Mouse (Mus musculus) kidney, adult 10 weeks (tissue): Measurements from ENCODE around the gene Gm1527. TPM values are rescaled to one million over a fixed set of nuclear protein-coding genes. Genes with fewer than 3 reads are reported as not detected.

Experiments
- polyA plus RNA-seq: library from polyadenylated mRNA; stranded (reverse); fragments of 350-450 nt; fragmentation: Illumina TruSeq; extraction: RNeasy Lipid Tissue Mini Kit (QIAGEN cat#74804); gene quantifications from one replicate; pipeline ENCODE4 v1.2.3, GENCODE M21; 2014; ENCODE audit warnings: low read depth, low replicate concordance

Gm1527 gene
- not detected for polyA plus RNA-seq

DNA sequence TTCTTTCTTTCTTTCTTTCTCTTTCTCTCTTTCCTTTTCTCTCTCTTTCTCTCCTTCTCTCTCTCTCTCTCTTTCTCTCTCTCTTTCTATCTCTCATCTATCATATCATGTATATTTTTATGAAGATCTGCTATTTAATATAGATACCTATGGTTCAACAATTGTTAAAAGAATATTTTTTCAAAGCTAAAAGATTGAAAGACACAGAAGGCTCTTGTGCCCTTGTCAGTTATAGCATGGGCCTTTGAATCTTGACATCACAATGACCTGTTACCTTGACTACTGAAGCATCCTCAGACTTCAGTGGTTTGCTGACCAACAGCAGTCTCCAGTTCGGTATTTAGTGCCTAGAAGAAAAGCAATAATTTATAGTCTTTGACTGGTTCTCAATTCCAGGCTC lies at the start of gene Gm1527:
Gm1527 (plus strand) TSS at position 301 of the 400 bp plus-strand sequence.

Other genes starting within 250 kb of the Gm1527 start
- gene Slc2a2, start 194.7 kb upstream of the Gm1527 start, polyA plus RNA-seq = 233 TPM
- gene Eif5a2, start 111.3 kb upstream of the Gm1527 start, polyA plus RNA-seq = 12.0 TPM
- gene Rpl22l1, start 87.2 kb upstream of the Gm1527 start, polyA plus RNA-seq = 285 TPM
- gene Egfem1, start 189.4 kb downstream of the Gm1527 start, polyA plus RNA-seq = 0.16 TPM